Mouse (Mus musculus): ENCODE measurements around the gene Prss45.

DNA sequence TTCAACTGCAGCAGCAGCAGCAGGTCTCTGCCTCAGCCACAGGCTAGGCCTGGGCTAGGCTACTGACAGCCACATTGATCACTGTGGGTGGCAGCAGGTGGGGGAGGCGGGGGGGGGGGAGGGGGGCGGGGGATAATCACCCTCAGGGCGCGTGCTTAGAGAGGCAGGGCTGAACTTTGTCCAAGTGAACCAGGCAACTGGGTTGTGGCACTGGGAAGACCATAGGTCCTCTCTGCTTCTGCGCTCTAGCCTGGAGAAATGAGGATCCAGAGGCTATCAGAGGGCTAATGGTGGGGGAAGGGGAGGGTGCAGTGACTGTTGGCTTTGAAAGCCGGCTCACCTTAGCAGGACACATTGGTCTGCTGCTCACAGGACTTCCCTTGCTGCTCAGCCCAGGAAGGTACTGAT is 40.9 kb downstream of the Prss45 start:
- no peak for TF ChIP-seq ELF1 (IDR thresholded peaks at IDR 0.05; ENCODE audit: low read depth, low read length)
- no peak for TF ChIP-seq CTCF (IDR thresholded peaks at IDR 0.05 in 2 of 3, conservative IDR thresholded peaks at IDR 0.05 in 1 of 3; ENCODE audit: control insufficient read depth in 1 of 3, insufficient read depth in 1 of 3, low read depth in 2 of 3, low read length in 3 of 3, poor library complexity in 1 of 3, severe bottlenecking in 1 of 3)
- no peak for TF ChIP-seq MEF2A (IDR thresholded peaks at IDR 0.05; ENCODE audit: extremely low read depth, insufficient replicate concordance, low read depth, low read length, poor library complexity, severe bottlenecking)
- TF ChIP-seq USF1 (IDR thresholded peaks at IDR 0.05; ENCODE audit: low read depth, low read length): no peak
- TF ChIP-seq ZMIZ1 (IDR thresholded peaks at IDR 0.05; ENCODE audit: low read depth, low read length): no peak
- no peak for TF ChIP-seq POLR2A (IDR thresholded peaks at IDR 0.05; ENCODE audit: control insufficient read depth in 1 of 2, insufficient read depth in 1 of 2, low read depth in 1 of 2, low read length in 2 of 2, poor library complexity in 1 of 2)
- no peak for TF ChIP-seq CHD1 (IDR thresholded peaks at IDR 0.05; ENCODE audit: low read depth, low read length)
- no peak for TF ChIP-seq CHD2 (IDR thresholded peaks at IDR 0.05; ENCODE audit: low read length)
- TF ChIP-seq POLR2AphosphoS2 (IDR thresholded peaks at IDR 0.05; ENCODE audit: low read length): no peak
- TF ChIP-seq GATA1 (IDR thresholded peaks at IDR 0.05; ENCODE audit: low read depth, low read length): no peak
- no peak for TF ChIP-seq RAD21 (IDR thresholded peaks at IDR 0.05; ENCODE audit: low read depth, low read length)
- TF ChIP-seq MAX (IDR thresholded peaks at IDR 0.05; ENCODE audit: low read length): no peak
- TF ChIP-seq TAL1 (IDR thresholded peaks at IDR 0.05; ENCODE audit: low read length): no peak

Data from MEL (cell line).